Mouse (Mus musculus): ENCODE data around the gene Lamc1.
A peak's percentile ranks its signal among the peaks of the same experiment; 100 is the strongest.

Gene Lamc1

DNA sequence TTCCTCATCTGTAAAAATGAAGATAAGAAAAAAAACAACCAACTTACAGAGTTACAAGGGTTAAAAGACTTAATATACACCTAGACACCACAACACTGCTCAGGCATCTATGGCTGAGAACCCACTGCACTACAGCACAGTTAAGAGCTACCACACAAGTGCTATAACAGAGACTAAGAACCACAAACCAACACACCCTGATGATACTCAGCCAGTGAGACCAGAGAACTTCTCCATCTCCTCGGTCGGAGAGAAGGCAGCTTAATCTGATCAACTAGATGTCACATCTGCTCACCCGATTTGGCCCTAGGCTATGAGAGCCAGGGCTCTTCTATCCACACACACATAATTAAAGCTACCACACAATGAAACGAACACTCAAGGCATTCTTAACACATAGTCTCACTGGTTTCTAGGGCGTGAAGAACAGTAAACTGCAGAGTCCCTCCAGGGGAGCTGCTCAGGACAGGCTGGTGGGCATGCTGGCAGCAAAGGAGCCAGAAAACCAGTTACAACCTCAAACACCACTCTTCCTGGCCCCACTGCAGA, 72.8 kb downstream of the Lamc1 start:
- DNase-seq (ENCODE audit: low spot score), result no peak

DNA sequence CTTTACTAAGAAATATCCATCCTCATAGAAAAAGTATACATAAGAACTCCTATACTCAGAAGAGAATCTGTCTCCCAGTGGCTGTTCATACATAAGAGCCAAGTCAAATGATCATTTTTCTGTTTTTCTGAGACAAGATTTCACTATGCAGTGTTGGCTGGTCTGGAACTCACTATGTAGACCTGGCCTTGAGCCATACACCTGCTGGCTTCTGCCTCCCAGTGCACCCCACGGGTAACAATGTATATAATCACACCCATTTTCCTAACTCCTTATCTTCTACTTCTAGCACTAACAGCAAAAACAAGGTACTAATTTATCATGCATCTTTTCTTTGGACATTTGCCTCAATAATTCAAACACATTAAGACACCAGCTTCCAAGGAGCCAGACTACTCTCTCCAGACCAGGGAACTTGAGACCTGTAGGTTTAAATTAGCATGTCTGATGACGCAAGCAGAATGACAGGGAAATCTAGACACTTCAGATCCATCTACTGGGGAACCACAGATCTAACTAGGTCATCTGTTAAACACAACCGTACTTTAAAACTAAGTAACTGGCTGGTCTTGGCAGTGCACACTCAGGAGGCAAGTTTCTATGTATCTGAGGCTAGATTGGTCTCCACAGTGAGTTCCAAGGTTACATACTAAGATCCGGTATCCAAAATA, 79.9 kb downstream of the Lamc1 start:
- no peak for DNase-seq (ENCODE audit: low spot score)

DNA sequence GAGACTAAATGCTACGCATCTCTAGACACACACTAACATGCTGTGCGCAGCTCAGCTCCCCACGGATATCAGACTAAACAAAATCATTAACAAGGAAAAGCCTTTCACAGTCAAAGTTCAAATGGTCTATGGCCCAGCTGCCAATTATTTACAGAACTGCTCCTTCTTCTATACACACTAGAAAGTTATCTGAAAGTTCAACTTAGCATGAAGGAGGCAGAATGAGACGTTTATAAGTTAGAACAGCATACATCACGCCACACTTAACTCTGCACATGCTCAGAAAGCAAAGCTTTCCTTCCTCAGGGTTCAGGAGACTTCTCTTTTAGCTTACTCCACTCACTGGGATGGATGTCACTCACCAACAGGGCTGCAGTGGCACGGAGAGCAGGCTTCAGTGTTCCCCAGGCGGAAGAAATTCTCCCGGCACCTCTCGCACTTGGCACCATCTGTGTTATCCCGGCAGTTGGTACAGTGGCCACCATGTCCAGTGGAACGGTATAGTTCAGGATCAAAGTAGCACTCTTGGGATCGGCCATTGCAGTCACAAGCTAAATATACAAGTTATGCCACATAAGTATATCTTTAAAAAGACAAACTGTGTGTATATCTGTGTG, 80.9 kb downstream of the Lamc1 start:
- no peak for DNase-seq (ENCODE audit: low spot score)

DNA sequence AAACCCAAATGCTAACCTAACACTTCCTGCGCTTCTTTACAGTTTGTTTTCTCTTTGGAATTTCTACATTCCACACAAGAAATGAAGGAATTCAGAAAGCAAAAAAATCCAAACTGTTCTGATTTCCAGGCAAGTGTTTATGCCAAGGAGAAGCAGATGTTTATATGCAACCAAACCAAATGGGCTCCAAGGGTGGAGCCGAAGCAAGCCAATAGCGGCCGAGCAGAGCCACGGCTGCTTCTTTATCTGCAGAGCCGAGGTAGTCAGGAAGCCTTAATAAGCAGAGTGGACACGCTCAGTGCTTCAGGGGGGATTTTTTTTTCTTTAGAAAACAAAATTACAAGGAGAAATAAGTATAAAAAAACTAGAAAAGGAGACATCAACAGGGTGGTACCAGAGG, 91.2 kb downstream of the Lamc1 start:
- no peak for DNase-seq (ENCODE audit: low spot score)

DNA sequence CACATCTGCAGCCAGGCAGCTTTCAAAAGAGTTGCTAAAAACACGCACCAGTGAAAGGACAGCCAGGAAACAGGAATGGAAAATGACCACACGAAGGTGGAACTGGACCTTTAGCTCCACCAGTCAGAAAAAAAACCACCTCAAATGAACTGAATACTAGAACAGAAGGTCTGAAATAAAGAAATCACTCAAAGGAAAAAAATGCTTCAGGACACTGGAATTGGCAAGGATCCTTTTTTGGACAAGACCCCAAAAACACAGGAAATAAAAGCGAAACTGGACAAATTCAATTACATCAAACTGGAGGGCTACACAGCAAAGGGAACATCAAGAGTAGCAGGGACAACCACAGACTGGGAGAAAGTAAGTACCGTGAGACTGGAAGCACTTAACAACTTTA, 97.0 kb downstream of the Lamc1 start:
- DNase-seq (ENCODE audit: low spot score), result no peak

DNA sequence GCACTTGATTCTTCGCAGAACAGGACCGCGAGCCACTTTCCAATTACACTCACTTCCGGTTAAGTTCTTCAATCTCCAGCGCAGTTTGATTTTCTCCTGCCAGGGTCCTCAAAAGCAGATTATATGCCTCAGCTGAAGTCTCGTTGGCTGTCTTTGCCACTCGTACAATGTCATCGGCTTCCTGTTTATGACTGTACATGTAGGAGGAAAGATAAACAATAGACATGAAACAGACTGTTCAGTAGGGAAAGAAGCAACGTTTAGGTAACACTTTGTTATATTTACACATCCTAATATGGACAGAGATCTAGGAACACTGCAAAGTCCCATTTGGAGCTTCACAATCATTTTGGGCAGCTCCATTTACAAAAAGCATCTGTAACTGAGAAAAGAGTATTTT, 100.9 kb downstream of the Lamc1 start:
- no peak for DNase-seq (ENCODE audit: low spot score)

DNA sequence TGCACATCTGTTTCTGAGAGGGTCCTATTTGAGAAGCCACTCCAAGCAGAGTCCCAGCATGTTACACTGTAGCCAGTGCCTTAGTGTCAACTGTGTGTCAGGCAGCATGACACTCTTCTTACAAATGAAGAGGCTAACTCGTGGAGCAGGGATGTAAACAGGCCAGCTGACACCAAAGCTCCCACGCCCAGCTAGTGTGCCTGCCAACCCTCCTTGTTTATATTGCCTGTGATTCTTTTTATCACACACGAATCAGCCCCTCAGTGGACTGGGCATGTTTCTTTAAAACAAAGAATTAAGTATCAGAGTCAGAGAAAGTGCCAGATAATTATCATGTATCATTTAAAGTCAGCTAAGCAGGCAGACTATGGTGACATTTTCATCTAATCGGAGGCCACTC, 104.7 kb downstream of the Lamc1 start:
- no peak for DNase-seq (ENCODE audit: low spot score)

DNA sequence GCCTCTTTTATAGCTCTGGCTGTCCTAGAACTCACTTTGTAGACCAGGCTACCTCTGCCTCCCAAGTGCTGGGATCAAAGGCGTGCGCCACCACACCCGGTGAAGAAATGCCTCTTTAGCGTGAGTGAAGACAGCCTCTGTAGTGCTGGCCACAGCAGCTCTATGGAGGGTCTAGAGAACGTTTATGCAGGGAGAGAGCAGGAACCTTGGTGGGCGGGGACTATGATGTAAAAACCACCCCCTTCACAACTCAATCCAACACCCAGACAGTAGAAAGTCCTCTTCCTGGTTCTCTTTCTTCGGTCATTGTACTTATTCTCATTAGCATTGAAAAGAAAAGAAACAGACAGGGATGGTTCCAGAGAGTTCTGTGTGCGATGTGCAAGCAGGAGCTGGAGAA, 105.5 kb downstream of the Lamc1 start:
- no peak for DNase-seq (ENCODE audit: low spot score)

DNA sequence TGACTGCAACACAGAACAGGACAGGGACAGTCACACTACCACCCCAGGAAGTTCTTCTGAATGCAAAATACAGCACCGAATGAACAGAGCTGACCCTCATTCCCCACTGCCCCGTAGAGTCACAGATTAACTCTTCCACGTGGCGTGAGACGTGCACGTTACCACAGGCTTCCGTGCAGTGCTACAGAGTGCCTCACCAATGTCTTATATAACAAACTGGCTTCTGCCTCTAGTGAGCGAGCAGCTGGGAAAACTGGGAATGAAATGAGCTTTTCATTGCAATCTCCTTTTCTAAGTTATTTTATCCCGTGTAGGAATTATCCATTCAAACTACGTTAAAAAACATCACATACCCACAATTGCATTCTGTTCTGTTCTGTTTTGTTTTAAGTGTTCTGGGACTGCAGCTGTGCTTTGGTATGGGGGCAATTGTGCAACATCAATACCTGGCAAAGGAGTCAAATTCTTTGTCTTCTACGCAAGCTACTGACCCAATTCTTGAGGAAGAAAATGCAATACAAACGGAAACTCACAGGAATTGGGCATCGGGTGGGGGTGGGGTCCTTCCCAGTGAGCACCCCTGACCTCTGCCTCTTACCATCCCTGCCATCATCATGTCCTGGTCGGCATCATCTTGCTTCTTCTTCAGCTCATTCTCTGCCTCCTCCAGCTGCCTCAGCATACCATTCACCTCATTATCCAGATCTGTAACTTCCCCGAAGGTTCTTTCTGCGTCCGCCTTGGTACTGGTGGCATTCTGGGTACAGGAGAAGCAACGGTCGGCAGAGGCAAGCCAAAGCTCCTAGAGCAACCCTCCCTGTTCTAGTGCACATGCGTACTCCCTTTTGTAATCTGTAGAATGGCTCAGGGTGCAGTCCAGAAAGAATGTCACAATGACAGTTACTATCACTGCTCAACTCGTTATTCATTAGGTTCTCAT, 106.5 kb downstream of the Lamc1 start:
- DNase-seq (ENCODE audit: low spot score), result no peak

DNA sequence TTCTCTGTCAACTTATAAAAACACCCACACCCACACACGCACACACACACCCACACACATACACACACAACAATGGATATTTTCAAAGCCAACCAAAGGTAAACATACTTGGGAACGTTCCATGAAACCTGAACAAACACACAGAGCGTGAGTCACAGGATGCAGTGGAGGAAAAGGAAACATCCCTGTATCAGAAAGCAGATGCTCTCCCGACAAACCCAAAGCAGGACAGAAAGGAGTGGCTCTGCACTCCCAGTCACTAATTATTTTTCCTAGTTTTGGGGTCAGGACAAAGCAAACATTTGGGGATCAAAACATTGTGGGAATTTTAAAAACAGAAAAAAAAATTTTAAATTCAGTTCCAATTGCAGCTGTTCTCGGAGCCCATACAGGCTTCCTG, 108.3 kb downstream of the Lamc1 start:
- no peak for DNase-seq (ENCODE audit: low spot score)

DNA sequence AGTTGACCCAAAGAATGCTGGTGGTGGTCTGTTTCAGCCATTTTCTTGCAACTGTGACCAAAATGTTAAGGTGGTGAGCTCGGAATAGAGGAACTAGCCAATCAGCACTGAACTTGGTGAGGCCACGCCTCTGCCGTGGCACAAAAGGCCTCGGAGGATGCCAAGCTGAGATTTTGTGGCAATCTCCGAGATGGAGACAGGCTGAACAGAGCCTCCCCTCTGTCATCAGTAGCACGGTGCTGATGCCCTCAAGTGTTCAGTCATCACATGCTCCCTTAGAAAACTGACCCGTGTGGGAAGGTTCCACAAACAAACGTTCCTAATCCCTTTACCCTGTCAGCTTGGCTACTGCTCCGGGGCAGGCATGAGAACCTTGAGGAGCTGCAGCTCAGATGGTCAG, 113.2 kb downstream of the Lamc1 start:
- DNase-seq (ENCODE audit: low spot score), result no peak

DNA sequence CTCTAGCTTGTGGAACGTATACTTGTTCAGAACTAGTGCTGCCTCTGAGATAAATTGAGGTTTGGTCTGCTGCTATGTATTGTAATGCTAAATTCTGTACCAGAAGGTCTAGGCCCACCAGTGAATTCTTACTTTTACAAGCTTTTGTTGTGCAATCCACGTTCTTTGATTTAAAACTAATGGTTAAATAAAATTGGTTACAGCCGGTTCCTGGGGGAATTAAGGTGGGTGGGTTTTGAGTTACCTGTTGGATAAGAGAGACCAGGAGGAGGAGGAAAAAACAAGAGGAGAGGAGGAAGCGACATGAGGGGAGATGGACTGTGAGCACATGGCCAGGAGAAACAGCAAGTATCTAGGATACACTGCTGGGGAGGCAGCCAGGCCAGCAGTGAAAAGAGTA, 116.1 kb downstream of the Lamc1 start:
- DNase-seq (ENCODE audit: low spot score), result no peak

DNA sequence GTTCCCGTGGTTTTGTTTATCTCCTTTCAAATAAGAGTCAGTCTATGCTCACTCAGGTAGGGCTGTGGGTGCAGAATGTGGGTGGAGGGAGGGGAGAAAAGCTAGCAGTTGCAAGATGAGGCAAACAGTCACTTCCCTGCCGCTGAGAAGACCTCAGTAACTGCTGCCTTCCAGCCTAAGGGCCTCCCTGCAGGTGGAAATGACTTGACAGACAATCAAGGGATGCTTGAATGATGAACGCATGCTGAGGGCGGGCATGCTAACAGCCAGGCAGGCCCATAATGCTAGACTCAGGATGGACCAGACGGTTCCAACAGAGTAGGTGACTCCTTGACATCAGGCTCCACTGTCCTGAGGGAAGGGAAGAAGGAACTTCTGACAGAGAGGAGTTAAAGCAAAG, 116.9 kb downstream of the Lamc1 start:
- no peak for DNase-seq (ENCODE audit: low spot score)

DNA sequence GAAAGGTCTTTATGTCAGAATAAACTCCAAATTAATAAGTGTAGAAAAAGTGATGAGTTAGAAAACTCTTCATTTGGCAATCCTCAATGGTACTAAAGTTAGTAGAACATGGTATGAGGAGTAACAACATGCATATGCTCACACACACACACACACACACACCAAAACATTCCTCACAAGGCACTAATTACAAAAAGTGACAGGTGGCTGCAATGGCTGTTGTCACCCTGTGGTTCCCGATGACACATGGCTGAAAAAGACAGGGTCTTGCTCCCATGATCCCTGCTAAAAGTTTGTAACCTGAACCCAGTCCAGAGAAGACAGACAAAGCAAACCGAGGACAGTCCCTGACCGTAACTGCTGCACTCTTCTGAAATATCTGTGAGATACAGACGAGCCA, 121.6 kb downstream of the Lamc1 start:
- DNase-seq (ENCODE audit: low spot score), result no peak

DNA sequence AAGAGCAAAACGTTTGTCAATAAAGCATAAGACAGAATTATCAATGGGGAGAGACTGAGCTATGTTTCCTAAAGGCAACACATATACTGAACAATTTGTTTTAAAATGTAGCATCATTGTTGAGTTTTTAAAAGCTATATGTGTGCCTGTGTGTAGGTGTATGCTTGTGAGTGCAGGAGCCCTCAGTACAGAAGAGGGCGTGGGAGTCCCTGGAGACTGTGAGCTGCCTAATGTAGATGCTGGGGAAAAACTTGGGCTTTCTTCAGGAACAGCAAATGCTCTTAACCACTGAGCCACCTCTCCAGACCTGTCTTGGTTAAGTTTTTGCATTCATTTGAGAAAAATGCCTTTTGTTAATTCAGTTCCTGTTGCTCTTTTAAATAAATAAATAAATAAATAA, 122.4 kb downstream of the Lamc1 start:
- DNase-seq (ENCODE audit: low spot score), result no peak

DNA sequence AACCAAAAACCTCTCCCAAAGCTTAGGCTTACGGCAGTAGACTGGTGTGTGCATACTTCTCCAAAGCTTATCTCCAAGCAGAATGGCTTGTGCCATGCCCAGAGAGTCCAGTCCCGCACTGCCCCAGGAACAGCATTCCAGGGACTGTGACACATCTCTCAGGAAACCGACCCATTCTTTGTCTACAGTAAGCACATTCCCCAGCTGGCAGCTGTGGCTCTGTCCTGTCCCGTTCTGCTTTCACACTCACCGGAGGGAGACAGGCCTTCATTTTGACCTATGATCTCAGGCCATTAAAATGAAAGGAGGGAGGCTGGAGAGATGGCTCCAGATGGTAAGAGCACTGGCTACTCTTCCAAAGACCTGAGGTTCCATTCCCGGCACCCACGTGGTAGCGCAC, 130.4 kb downstream of the Lamc1 start:
- no peak for DNase-seq (ENCODE audit: low spot score)

DNA sequence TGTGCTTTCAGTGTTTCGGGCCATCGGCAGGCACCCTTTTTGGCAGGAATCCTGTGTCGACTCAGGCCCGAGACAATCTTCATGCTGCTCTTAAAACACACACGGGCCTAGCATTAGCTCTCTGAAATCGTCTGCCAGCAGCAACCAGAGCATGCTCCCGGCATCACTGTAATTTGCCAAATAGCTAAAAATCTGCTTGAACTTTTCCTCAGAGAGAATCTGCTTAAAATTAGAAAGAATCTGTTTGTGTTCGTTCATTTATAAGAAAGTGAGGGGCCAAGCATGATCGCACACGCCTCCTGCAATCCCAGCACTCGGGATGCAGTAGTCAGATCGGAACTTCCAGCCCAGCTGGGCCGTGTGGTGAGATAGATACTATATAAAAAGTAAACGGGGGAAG, 131.1 kb downstream of the Lamc1 start:
- no peak for DNase-seq (ENCODE audit: low spot score)

DNA sequence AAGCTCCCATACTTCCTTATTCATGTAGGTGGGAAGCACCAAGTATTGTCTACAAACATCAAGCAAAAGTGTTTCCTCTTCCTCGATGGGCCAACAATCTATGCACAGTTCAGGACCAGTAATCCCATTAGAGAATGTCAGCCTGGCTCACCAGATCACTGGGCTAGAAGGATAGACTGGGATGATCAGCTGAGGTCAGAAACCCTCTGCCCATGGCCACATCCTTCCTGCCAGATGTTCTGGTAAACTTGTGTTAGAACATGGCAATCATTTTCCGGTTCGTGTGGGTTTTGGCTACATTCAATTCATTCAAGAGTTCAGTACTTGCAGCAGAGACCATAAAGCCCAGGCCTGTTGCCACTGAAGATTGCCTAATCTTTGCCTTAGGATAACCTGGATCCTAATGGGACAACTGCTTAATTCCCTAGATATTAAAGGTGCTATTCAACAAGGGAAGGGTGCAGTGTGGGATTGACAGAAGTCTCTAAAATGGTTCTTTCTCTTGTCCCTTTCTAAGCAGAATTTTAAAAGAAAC, 135.2 kb downstream of the Lamc1 start:
- no peak for DNase-seq (ENCODE audit: low spot score)

DNA sequence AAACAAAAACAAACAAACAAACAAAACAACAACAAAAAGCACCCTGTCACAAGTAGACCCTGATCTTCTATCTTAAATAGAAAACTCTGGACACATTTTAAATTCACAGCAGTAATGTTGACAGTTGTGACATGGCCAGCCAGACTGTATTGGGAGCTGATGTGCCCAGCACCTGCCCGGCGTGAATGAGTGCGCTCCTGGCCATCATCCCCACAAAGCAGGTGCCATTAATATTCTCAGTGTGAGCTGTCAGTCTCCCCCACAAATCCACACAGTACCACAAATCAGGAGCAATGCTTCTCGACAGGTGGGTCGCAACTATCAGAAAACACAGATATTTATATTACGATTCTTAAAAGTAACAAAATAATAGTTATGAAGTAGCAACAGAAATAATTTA, 139.6 kb downstream of the Lamc1 start:
- no peak for DNase-seq (ENCODE audit: low spot score)

DNA sequence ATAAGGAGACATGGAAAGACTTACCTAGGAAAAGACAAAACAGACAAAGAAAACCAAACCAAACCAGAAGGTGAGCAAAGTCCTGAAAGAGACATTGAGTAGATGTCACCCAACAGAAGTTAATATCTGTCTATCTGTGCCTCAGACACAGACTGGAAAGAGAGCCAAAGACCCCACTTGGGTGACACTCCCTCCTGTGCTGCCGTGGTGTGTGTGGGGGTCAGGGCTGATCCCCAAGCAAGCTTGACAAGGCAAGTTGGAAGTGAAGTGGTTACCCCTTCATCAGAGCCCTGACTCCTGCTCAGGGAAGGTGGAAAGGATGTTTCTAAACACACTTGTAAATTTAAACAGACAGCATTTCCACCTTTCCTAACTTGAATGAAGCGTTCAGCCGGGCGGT, 140.2 kb downstream of the Lamc1 start:
- no peak for DNase-seq (ENCODE audit: low spot score)

DNA sequence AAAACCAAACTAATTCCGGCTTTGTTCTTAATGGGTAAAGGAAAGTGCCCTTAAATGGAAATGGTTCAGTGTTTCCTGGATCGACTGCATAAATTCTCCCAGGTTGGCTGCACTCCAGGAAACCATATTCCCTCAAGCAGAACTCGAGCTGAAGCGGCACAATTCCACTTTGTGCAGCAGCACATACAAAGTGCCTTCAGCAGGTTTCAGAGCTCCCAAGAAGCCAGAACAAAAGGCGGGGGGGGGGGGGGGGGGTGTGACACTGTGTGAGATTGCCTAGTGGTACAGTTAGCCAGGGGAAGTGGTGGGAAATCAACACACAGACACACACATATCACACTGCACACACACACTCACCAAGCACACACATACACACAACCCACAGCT, 140.7 kb downstream of the Lamc1 start:
- peak; percentile 35 for DNase-seq (ENCODE audit: low spot score)

DNA sequence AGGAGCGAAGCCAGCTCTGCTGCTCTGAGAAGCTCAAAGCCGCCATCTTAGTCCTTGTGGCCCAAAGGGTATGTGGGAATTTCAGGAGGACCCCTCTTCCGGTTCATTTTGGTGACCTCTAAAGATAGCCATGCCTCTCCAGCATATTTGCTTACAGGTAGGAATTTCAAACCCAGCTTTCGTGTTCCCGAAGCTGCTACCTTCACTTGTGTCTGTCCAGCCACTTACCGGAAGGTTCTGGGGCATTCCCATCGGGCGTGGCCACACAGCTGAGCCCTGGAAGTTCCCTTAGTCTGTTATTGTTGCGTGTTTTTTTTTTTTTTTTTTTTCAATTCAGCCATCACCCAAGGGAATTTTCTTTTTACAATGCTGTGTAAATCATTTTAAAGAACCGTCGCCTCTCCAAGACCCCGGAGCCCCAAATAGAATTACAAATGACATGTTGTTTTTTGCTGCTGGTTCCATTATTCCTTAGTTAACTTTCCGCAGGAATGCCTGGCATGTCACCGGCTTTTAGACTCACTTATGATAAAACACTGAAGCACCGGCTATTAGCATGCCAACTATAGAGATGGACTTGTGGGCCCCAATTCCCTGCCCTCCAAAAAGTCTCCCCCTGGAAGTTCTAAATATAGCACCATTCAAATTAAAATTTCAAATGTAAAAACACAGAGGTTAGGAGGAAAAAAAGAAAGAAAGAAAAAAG, 141.2 kb downstream of the Lamc1 start:
- DNase-seq (ENCODE audit: low spot score), result no peak

All from testis, postnatal 14 days (tissue).